Mouse (Mus musculus) 416B (cell line): Measurements from ENCODE around the gene Slit3.

ENCODE experiments used
- DNase-seq: peaks from one replicate; pipeline ENCODE4 v3.0.0; 2011; ENCODE audit warnings: low read depth

Slit3 gene

GRCm38 (mm10) chr11:35403516-35403915 is 282.5 kb downstream of the Slit3 start:
- DNase-seq: no peak

- no peak for DNase-seq
Measured at GRCm38 (mm10) chr11:35406045-35406444, 285.0 kb downstream of the Slit3 start.

- DNase-seq: no peak
Measured at GRCm38 (mm10) chr11:35406522-35406921, 285.5 kb downstream of the Slit3 start.

- DNase-seq: peak; percentile 47
Measured at GRCm38 (mm10) chr11:35407341-35408154, 286.5 kb downstream of the Slit3 start.

- DNase-seq: no peak
Measured at GRCm38 (mm10) chr11:35410431-35410830, 289.4 kb downstream of the Slit3 start.

- DNase-seq: no peak
Measured at GRCm38 (mm10) chr11:35415768-35416401, 294.9 kb downstream of the Slit3 start.

GRCm38 (mm10) chr11:35416402-35417093 is 295.5 kb downstream of the Slit3 start:
- no peak for DNase-seq

- DNase-seq: no peak
Measured at GRCm38 (mm10) chr11:35417911-35418552, 297.0 kb downstream of the Slit3 start.

GRCm38 (mm10) chr11:35419013-35419412 is 298.0 kb downstream of the Slit3 start:
- no peak for DNase-seq

- DNase-seq: no peak
Measured at GRCm38 (mm10) chr11:35421728-35422127, 300.7 kb downstream of the Slit3 start.

GRCm38 (mm10) chr11:35428036-35428435 is 307.0 kb downstream of the Slit3 start:
- no peak for DNase-seq

GRCm38 (mm10) chr11:35431130-35431529 is 310.1 kb downstream of the Slit3 start:
- no peak for DNase-seq

- no peak for DNase-seq
Measured at GRCm38 (mm10) chr11:35437510-35437909, 316.5 kb downstream of the Slit3 start.

GRCm38 (mm10) chr11:35440186-35440585 is 319.2 kb downstream of the Slit3 start:
- no peak for DNase-seq

- no peak for DNase-seq
Measured at GRCm38 (mm10) chr11:35444489-35445100, 323.6 kb downstream of the Slit3 start.

GRCm38 (mm10) chr11:35447951-35448350 is 326.9 kb downstream of the Slit3 start:
- DNase-seq: no peak

- no peak for DNase-seq
Measured at GRCm38 (mm10) chr11:35449199-35449598, 328.2 kb downstream of the Slit3 start.

GRCm38 (mm10) chr11:35451636-35452035 is 330.6 kb downstream of the Slit3 start:
- peak; percentile 59 for DNase-seq

- peak; percentile 40 for DNase-seq
Measured at GRCm38 (mm10) chr11:35452413-35452812, 331.4 kb downstream of the Slit3 start.

GRCm38 (mm10) chr11:35454191-35454725 is 333.2 kb downstream of the Slit3 start:
- no peak for DNase-seq

- DNase-seq: no peak
Measured at GRCm38 (mm10) chr11:35454781-35455180, 333.8 kb downstream of the Slit3 start.

- DNase-seq: no peak
Measured at GRCm38 (mm10) chr11:35458068-35458467, 337.0 kb downstream of the Slit3 start.
